Mouse (Mus musculus): ENCODE measurements around the gene Vamp1.

Gene Vamp1
- long read RNA-seq, experiment 1, partial matches to known transcripts = 0 of 5 reads
- long read RNA-seq, experiment 1, other reads (novel, unspliced or antisense) = 5 of 5 reads
- long read RNA-seq, experiment 2, partial matches to known transcripts = 0 of 6 reads
- long read RNA-seq, experiment 2, other reads (novel, unspliced or antisense) = 6 of 6 reads

GRCm38 (mm10) chr6:125215148-125215954 lies at the start of gene Vamp1:
Vamp1 (plus strand) TSS chr6:125215551.
- intact Hi-C loops (cut with DNase I) = no loop called here

GRCm38 (mm10) chr6:125166051-125166751 lies 49.1 kb upstream of the Vamp1 start, which contains the start of gene Gapdh:
Gapdh (minus strand) TSS chr6:125166467.
- intact Hi-C loops (cut with DNase I) = no loop called here

- intact Hi-C loops (cut with DNase I) = no loop called here
Measured at GRCm38 (mm10) chr6:125166861-125167650, 48.3 kb upstream of the Vamp1 start.

- intact Hi-C loops (cut with DNase I) = no loop called here
Measured at GRCm38 (mm10) chr6:125168086-125168485, 47.3 kb upstream of the Vamp1 start.

GRCm38 (mm10) chr6:125170194-125170593 lies 45.2 kb upstream of the Vamp1 start:
- intact Hi-C loops (cut with DNase I) = no loop called here

GRCm38 (mm10) chr6:125172474-125172873 lies 42.9 kb upstream of the Vamp1 start:
- intact Hi-C loops (cut with DNase I) = no loop called here

GRCm38 (mm10) chr6:125173256-125173655 lies 42.1 kb upstream of the Vamp1 start:
- intact Hi-C loops (cut with DNase I) = no loop called here

- intact Hi-C loops (cut with DNase I) = no loop called here
Measured at GRCm38 (mm10) chr6:125175469-125175868, 39.9 kb upstream of the Vamp1 start.

- intact Hi-C loops (cut with DNase I) = no loop called here
Measured at GRCm38 (mm10) chr6:125179601-125180000, 35.8 kb upstream of the Vamp1 start.

- intact Hi-C loops (cut with DNase I) = no loop called here
Measured at GRCm38 (mm10) chr6:125182133-125182532, 33.2 kb upstream of the Vamp1 start.

GRCm38 (mm10) chr6:125186203-125186602 lies 29.1 kb upstream of the Vamp1 start:
- intact Hi-C loops (cut with DNase I) = no loop called here

GRCm38 (mm10) chr6:125190816-125191215 lies 24.5 kb upstream of the Vamp1 start:
- intact Hi-C loops (cut with DNase I) = loop anchor here (5.0 kb wide), 1 partner anchor 44 kb away; the partner anchor contains the start of gene Iffo1

GRCm38 (mm10) chr6:125191332-125192015 lies 23.9 kb upstream of the Vamp1 start, which contains the start of the genes Ncapd2 and Mrpl51:
Ncapd2 (minus strand) TSS chr6:125191701.
Mrpl51 (plus strand) TSS chr6:125191801.
- intact Hi-C loops (cut with DNase I) = loop anchor here (5.0 kb wide), 1 partner anchor 44 kb away; the partner anchor contains the start of gene Iffo1

GRCm38 (mm10) chr6:125192016-125192714 lies 23.2 kb upstream of the Vamp1 start:
- intact Hi-C loops (cut with DNase I) = loop anchor here (5.0 kb wide), 1 partner anchor 45 kb away; the partner anchor contains the start of gene Iffo1

- intact Hi-C loops (cut with DNase I) = loop anchor here (5.0 kb wide), 1 partner anchor 46 kb away; the partner anchor contains the start of gene Iffo1
Measured at GRCm38 (mm10) chr6:125192841-125193240, 22.5 kb upstream of the Vamp1 start.

- intact Hi-C loops (cut with DNase I) = loop anchor here (5.0 kb wide), 1 partner anchor 46 kb away; the partner anchor contains the start of gene Iffo1
Measured at GRCm38 (mm10) chr6:125193390-125193789, 22.0 kb upstream of the Vamp1 start.

- intact Hi-C loops (cut with DNase I) = no loop called here
Measured at GRCm38 (mm10) chr6:125195541-125196075, 19.7 kb upstream of the Vamp1 start.

- intact Hi-C loops (cut with DNase I) = no loop called here
Measured at GRCm38 (mm10) chr6:125196301-125196700, 19.1 kb upstream of the Vamp1 start.

GRCm38 (mm10) chr6:125197166-125197565 lies 18.2 kb upstream of the Vamp1 start:
- intact Hi-C loops (cut with DNase I) = no loop called here

All from adrenal gland (tissue).